Mouse (Mus musculus) heart, postnatal 0 days (tissue): ENCODE measurements around the gene Prdx1. TPM values are rescaled to one million over a fixed set of nuclear protein-coding genes. Genes with fewer than 3 reads are reported as not detected.

Experiments used
- ATAC-seq: fragments of 200-750 bp; cut with Nextera tagmentation; 2 replicates; pipeline ENCODE4 v1.8.0; 2017; ENCODE audit warnings: low read depth, moderate number of reproducible peaks, moderate library complexity; ENCODE audit not compliant: insufficient read depth
- DNase-seq: peaks from one replicate; pipeline ENCODE4 v3.0.0-alpha.2; 2016; ENCODE audit warnings: low spot score
- H3K27ac ChIP-seq: fragments of 300-500 bp; sonication (generic); 2 replicates; pipeline ENCODE4 v1.5.1; 2014; ENCODE audit warnings: low read depth, mild to moderate bottlenecking
- H3K27me3 ChIP-seq: fragments of 300-500 bp; sonication (generic); 2 replicates; pipeline ENCODE4 v1.6.1; 2014; ENCODE audit warnings: low read length, mixed read lengths; ENCODE audit not compliant: control insufficient read depth, insufficient read depth
- H3K36me3 ChIP-seq: fragments of 300-500 bp; sonication (generic); replicated peaks from 2 replicates; pipeline ENCODE4 v1.6.1; 2014; ENCODE audit warnings: low read length, mixed read lengths; ENCODE audit not compliant: control insufficient read depth, insufficient read depth
- H3K4me1 ChIP-seq: fragments of 300-500 bp; sonication (generic); 2 replicates; pipeline ENCODE4 v1.6.1; 2014; ENCODE audit warnings: antibody characterized with exemption; ENCODE audit not compliant: control insufficient read depth, insufficient read depth
- H3K4me2 ChIP-seq: fragments of 300-500 bp; sonication (generic); 2 replicates; pipeline ENCODE4 v1.6.1; 2014; ENCODE audit warnings: low read depth, mild to moderate bottlenecking, low read length, moderate library complexity
- H3K4me3 ChIP-seq: fragments of 300-500 bp; sonication (generic); 2 replicates; pipeline ENCODE4 v1.5.1; 2014; ENCODE audit warnings: low read depth, low read length
- H3K9ac ChIP-seq: fragments of 300-500 bp; sonication (generic); replicated peaks from 2 replicates; pipeline ENCODE4 v1.6.1; 2014; ENCODE audit warnings: low read depth, low read length, mixed read lengths
- H3K9me3 ChIP-seq: fragments of 300-500 bp; sonication (generic); replicated peaks from 2 replicates; pipeline ENCODE4 v1.6.1; 2016; ENCODE audit warnings: low read length; ENCODE audit not compliant: control insufficient read depth
- CTCF ChIP-seq: IDR thresholded peaks from 2 replicates; pipeline ENCODE4 v1.5.1; 2016; ENCODE audit warnings: antibody characterized with exemption, control low read depth, low read depth
- EP300 ChIP-seq: IDR thresholded peaks from 2 replicates; pipeline ENCODE4 v1.6.1; 2016; ENCODE audit warnings: antibody characterized with exemption, low read depth
- WGBS: fragments of 180-500 bp; shearing (Covaris S2); extraction: QIAGEN DNeasy Blood & Tissue Kit; methylation state at CpG from one replicate; pipeline ENCODE4 v1.1.7; 2014; 5-methylcytosine and 5-hydroxymethylcytosine counted together
- polyA plus RNA-seq: library from polyadenylated mRNA; unstranded; fragments of >200 nt; fragmentation: Nextera tagmentation; extraction: Ambion mirVana; gene quantifications from 2 replicates; pipeline ENCODE4 v1.2.1, GENCODE M21; 2015
- total RNA-seq: library from RNA; depleted of rRNA; stranded (reverse); fragments of >200 nt; gene quantifications from 2 replicates; pipeline ENCODE4 v1.2.3, GENCODE M21; 2014; ENCODE audit warnings: low replicate concordance; rRNA removed

The Prdx1 gene
- total and polyA plus RNA-seq, 2 experiments from 2014 or later, result 334 to 1,000 TPM

GRCm38 (mm10) chr4:116738972-116739751, 53.8 kb downstream of the Prdx1 start:
- 43% methylated on average over 9 of the region's 9 CpGs for WGBS
- H3K27me3 ChIP-seq, result no peaks in the 10 kb centered on the region
- no peak overlapping the region for H3K27ac ChIP-seq
- no peaks in the 10 kb centered on the region for H3K4me1 ChIP-seq
- no peaks in the 10 kb centered on the region for H3K36me3 ChIP-seq
- no peak overlapping the region for H3K4me2 ChIP-seq
- H3K9me3 ChIP-seq, result no peaks in the 10 kb centered on the region
- no peak for TF ChIP-seq EP300
- TF ChIP-seq CTCF, result no peak
- no peak overlapping the region for H3K9ac ChIP-seq
- no peak overlapping the region for H3K4me3 ChIP-seq
- ATAC-seq (no peak), DNase-seq (no peak)

- no peaks in the 10 kb centered on the region for H3K36me3 ChIP-seq
- DNase-seq (no peak), ATAC-seq (no peak)
- H3K4me2 ChIP-seq, result no peak overlapping the region
- no peak overlapping the region for H3K4me3 ChIP-seq
- no peak overlapping the region for H3K27ac ChIP-seq
- H3K9me3 ChIP-seq, result no peaks in the 10 kb centered on the region
- WGBS, result 68% methylated on average over 2 of the region's 2 CpGs
- no peak overlapping the region for H3K9ac ChIP-seq
- no peak for TF ChIP-seq CTCF
- no peaks in the 10 kb centered on the region for H3K4me1 ChIP-seq
- no peaks in the 10 kb centered on the region for H3K27me3 ChIP-seq
Observed at GRCm38 (mm10) chr4:116749750-116750149, 64.4 kb downstream of the Prdx1 start.

Other genes with a start within 250 kb of the Prdx1 start
- 49.8 and 52.5 TPM in 2 replicates for gene Mast2, start 221.4 kb upstream of the Prdx1 start, total RNA-seq
- gene Mast2, start 221.4 kb upstream of the Prdx1 start, polyA plus RNA-seq, result 14.3 and 14.9 TPM in 2 replicates
- gene Ipp, start 178.0 kb upstream of the Prdx1 start, total RNA-seq, result 6.1 and 6.2 TPM in 2 replicates
- gene Ipp, start 178.0 kb upstream of the Prdx1 start, polyA plus RNA-seq, result 14.9 and 15.9 TPM in 2 replicates
- gene Tmem69, start 129.6 kb upstream of the Prdx1 start, total RNA-seq, result 17.9 and 19.6 TPM in 2 replicates
- 27.6 and 28.2 TPM in 2 replicates for gene Tmem69, start 129.6 kb upstream of the Prdx1 start, polyA plus RNA-seq
- gene Gpbp1l1, start 127.9 kb upstream of the Prdx1 start, total RNA-seq, result 56.9 and 95.7 TPM in 2 replicates
- 30.1 and 32.5 TPM in 2 replicates for gene Gpbp1l1, start 127.9 kb upstream of the Prdx1 start, polyA plus RNA-seq
- gene Ccdc17, start 88.9 kb upstream of the Prdx1 start, total RNA-seq, result 0.08 and 0.57 TPM in 2 replicates
- 3.1 and 5.1 TPM in 2 replicates for gene Ccdc17, start 88.9 kb upstream of the Prdx1 start, polyA plus RNA-seq
- 28.1 and 29.9 TPM in 2 replicates for gene Nasp, start 57.6 kb upstream of the Prdx1 start, total RNA-seq
- 32.1 and 32.2 TPM in 2 replicates for gene Nasp, start 57.6 kb upstream of the Prdx1 start, polyA plus RNA-seq
- gene Akr1a1, start 33.9 kb upstream of the Prdx1 start, total RNA-seq, result 465 and 479 TPM in 2 replicates
- 533 and 534 TPM in 2 replicates for gene Akr1a1, start 33.9 kb upstream of the Prdx1 start, polyA plus RNA-seq
- 41.1 and 51.3 TPM in 2 replicates for gene Mmachc, start 22.9 kb downstream of the Prdx1 start, total RNA-seq
- 36.5 and 38.4 TPM in 2 replicates for gene Mmachc, start 22.9 kb downstream of the Prdx1 start, polyA plus RNA-seq
- 6.3 and 6.8 TPM in 2 replicates for gene Ccdc163, start 23.0 kb downstream of the Prdx1 start, total RNA-seq
- 6.0 and 8.7 TPM in 2 replicates for gene Ccdc163, start 23.0 kb downstream of the Prdx1 start, polyA plus RNA-seq
- 1.3 and 4.0 TPM in 2 replicates for gene Tesk2, start 35.4 kb downstream of the Prdx1 start, total RNA-seq
- gene Tesk2, start 35.4 kb downstream of the Prdx1 start, polyA plus RNA-seq, result 2.3 and 2.4 TPM in 2 replicates
- gene Toe1, start 122.1 kb downstream of the Prdx1 start, total RNA-seq, result 20.3 and 46.9 TPM in 2 replicates
- gene Toe1, start 122.1 kb downstream of the Prdx1 start, polyA plus RNA-seq, result 17.3 and 17.5 TPM in 2 replicates
- 2.6 and 6.9 TPM in 2 replicates for gene Mutyh, start 122.2 kb downstream of the Prdx1 start, total RNA-seq
- 3.9 and 4.4 TPM in 2 replicates for gene Mutyh, start 122.2 kb downstream of the Prdx1 start, polyA plus RNA-seq
- gene Hpdl, start 136.2 kb downstream of the Prdx1 start, total RNA-seq, result 2.2 and 3.4 TPM in 2 replicates
- gene Hpdl, start 136.2 kb downstream of the Prdx1 start, polyA plus RNA-seq, result 2.1 and 2.9 TPM in 2 replicates
- gene Zswim5, start 191.8 kb downstream of the Prdx1 start, total RNA-seq, result 1.4 and 1.5 TPM in 2 replicates
- 0.34 TPM in 2 replicates for gene Zswim5, start 191.8 kb downstream of the Prdx1 start, polyA plus RNA-seq